Mouse (Mus musculus) bone marrow macrophage, adult 2 months (primary cell): ENCODE data around the gene Tmem120b.

ENCODE experiments used
- CTCF ChIP-seq: IDR thresholded peaks from 2 replicates; pipeline ENCODE4 v1.5.1; 2012; ENCODE audit warnings: low read depth, mild to moderate bottlenecking, low read length, moderate library complexity
- POLR2A ChIP-seq: IDR thresholded peaks from 2 replicates; pipeline ENCODE4 v1.6.1; 2012; ENCODE audit warnings: mild to moderate bottlenecking, low read depth, low read length, borderline replicate concordance

DNA sequence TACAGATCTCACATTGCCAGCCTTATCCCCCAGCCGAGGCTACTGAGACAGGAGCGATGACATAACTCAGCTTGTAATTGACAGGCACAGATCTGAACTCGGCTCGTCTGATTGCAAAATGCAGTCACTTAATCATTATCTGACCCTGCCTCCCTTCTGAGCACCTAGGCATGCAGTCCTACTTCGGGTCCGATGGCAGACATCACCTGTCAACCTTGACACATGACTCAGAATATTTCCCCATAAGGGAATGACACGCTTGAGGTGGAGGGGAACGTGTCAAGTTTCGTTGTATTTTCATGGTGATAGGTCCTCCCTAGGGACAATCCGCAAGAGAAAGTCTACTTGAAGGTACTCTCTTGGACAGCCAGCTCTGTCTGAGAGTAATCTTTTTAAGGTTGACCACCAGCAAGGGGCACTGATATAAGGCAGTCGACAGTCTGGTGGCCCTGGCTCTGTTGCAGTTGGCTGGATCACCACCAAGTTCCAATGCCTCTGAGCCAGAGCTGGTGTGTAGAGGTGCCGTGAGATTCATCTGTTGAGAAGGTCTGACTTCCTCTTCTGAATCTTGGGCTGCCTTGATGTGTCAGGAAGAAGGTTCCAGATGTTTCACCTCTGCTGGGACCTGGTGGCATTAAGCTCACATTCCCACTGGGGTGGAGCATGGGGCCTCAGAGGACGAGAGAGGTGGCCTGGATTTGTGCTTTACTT, 15.3 kb downstream of the Tmem120b start:
- TF ChIP-seq CTCF = no peak
- no peak for TF ChIP-seq POLR2A
